Mouse (Mus musculus): Measurements from ENCODE around the gene Ehd1.

Gene Ehd1

GRCm38 (mm10) chr19:6349215-6349983 lies 72.9 kb downstream of the Ehd1 start:
- DNase-seq (ENCODE audit: low read depth in 1 of 2, low spot score in 2 of 2): no peak
